Mouse (Mus musculus) G1E (cell line): Measurements from ENCODE around the gene Areg.

Experiments
- CTCF ChIP-seq: IDR thresholded peaks from 2 replicates; pipeline ENCODE4 v1.5.1; 2012; ENCODE audit warnings: low read depth, low read length, inconsistent platforms, mixed read lengths
- GATA1 ChIP-seq: IDR thresholded peaks from 2 replicates; pipeline ENCODE4 v1.6.1; 2012; ENCODE audit warnings: borderline replicate concordance, low read length, inconsistent platforms, mixed read lengths

DNA sequence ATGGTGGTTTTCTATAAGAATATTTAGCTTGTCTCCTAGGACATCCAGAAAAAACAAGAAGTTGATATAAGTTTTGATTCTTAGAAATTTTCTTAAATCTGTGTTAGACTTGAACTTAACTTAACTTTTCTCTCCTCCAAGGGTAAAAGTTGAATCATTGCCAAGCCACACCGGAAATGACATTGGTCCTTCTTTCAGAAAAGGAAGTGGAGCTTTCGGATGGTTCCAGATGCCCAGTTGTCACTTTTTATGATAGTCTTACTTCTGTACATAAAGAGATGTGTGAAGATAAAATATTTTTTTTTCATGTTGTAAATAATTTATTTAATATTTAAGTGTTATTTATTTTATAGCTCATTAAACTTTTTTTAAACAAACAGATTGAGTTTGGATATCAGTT lies 8.7 kb downstream of the Areg start:
- TF ChIP-seq CTCF = no peak
- TF ChIP-seq GATA1 = no peak
